Mouse (Mus musculus) megakaryocyte, embryonic 14.5 days (primary cell): ENCODE measurements at regions not wholly inside any gene's neighbourhood (a gene's known extent, or its start where the extent isn't known, plus 50 kb on each side); places are given as distances from the start of the nearest gene placed in this dataset.

ENCODE experiments used
- FLI1 ChIP-seq: IDR thresholded peaks from 2 replicates; pipeline ENCODE4 v1.6.1; 2012; ENCODE audit warnings: low read length, inconsistent platforms, mixed read lengths
- GATA1 ChIP-seq: IDR thresholded peaks from 3 replicates; pipeline ENCODE4 v1.6.1; 2012; ENCODE audit warnings: mixed read lengths, low read length, inconsistent platforms, borderline replicate concordance

DNA sequence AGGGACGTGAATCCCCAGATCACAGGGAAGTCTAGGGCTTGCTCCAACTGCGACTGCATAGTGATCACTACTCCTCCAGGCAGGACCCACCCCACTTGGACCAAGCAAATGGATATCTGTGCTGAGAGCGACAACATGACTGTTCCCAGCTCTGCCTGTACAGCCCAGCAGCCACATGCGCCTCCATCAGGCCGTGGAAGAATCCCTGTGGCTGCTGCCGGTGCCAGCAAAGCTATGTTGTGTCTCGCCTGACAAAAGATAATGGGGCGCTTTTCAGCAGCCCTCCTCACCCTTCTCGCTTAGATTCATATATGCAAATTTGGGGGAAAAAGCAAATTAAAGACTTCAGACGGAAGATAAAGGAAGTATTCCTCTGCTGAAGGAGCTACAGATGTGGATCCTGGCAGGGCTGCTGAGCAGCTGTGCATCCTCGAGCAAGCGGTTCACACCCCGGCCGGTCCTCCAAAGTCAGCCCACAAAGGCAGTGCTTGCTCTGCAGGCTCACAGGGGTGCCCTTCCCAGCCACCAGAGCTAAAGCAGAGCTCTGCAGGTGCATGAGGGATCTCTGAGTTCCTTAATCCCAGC is 418.5 kb downstream of the Ajap1 start:
- no peak for TF ChIP-seq GATA1
- TF ChIP-seq FLI1 = no peak
